Mouse (Mus musculus): ENCODE measurements around the gene Sf3a2.

Gene Sf3a2

DNA sequence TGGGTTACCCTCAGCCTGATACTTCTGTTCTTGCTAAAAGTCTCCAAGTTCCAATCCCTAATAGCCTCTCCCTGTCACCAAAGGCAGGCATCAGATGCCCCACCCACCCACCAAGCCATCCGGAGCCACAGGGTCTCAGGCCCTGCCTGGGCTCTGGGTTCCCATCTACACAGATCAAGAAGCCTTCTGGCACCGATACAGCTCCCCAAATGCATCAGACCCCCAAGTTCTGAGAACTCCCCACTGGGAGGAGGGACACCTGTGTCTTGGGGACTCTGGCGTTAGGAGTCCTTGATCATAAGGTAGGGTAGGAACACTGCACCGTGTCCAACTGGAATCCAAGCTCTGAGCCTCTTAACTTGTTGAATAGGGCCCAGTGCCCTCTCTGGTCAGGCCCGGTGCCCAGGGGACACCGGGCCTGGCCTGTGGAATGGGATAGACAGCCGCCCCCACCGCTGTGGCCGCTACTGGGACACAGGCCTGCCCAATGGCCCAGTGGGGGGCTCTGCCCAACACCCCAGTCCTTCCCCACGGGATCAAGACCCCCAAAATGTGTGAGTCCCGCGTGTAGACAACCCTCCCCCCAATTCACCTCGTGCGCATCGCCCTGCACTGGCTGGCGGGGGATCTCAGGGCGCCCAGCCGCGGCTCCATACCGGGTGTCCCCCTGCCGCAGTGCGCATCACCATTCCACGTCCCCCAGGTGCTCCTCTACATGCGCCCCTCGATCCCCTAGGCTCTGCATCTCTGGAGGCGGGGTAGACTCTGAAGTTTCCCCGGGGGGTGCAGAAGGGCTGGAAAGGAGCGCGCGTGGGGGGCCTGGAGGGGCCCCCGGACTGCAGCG, 45.3 kb downstream of the Sf3a2 start:
- in situ Hi-C loops (cut with MboI, MseI), result no loop called here

- in situ Hi-C loops (cut with MboI, MseI), result no loop called here
Observed at GRCm38 (mm10) chr10:80843931-80844547, 46.0 kb downstream of the Sf3a2 start, which contains the start of gene Lingo3. Gene Lingo3 (minus strand): TSS chr10:80844039.

GRCm38 (mm10) chr10:80845055-80845693, 47.2 kb downstream of the Sf3a2 start:
- in situ Hi-C loops (cut with MboI, MseI), result no loop called here

DNA sequence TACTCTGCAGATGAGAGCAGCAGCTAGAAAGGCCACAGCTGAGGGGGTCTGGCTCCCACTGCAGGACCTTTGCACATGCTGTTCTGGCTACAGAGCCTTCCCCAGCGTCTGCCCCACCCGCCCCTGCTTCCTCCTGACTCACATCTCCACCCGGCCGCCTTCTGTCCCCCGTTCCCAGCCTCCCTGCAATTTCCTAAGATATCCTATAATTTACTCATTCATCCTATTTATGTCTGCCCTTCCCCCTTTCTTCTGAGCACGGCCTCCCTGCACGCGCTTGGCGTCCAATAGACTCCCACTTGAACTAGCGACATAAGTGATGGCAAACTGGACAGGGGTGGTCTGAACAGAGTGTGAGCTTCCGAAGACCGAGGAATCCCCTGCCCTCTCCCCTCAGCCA, 47.7 kb downstream of the Sf3a2 start:
- in situ Hi-C loops (cut with MboI, MseI), result no loop called here

GRCm38 (mm10) chr10:80848571-80848970, 50.6 kb downstream of the Sf3a2 start:
- in situ Hi-C loops (cut with MboI, MseI), result no loop called here

All from T-helper 17 cell (primary cell).